Comparison of ENCODE assay signal across 7 mouse cellular contexts in the genomic region with DNA sequence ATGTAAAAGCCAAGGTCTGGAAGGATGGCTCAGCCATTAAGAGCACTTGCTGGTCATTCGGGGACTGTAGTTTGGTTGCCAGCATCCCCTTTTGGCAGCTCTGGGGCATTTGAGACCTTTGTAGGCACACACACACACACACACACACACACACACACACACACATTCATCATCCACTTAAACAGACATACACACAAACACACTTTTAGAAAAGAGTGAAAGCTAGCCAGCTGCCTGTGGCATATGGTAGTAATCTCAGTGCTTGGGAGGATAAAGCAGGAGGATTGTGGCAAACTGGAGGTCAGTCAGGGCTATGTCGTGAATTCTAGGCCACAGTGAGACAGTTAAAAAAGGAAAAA. TPM values are rescaled to one million over a fixed set of nuclear protein-coding genes. Genes with fewer than 3 reads are reported as not detected.
DNase-seq lines count a peak whose midpoint lies in the region; ATAC-seq lines count a peak whose summit lies in the region.

No protein-coding gene starts in this region.

- H3K27me3 ChIP-seq in lung, embryonic 16.5 days (ENCODE audit: control insufficient read depth, insufficient read depth, low read depth, low read length), result no peaks in the 10 kb centered on the region
- no peaks in the 10 kb centered on the region for H3K27me3 ChIP-seq in forebrain, embryonic 10.5 days (ENCODE audit: poor library complexity, severe bottlenecking)
- H3K27me3 ChIP-seq in limb, embryonic 15.5 days, result no peaks in the 10 kb centered on the region
- H3K27me3 ChIP-seq in stomach, embryonic 14.5 days (ENCODE audit: control insufficient read depth, insufficient read depth, low read length), result no peaks in the 10 kb centered on the region

- H3K4me3 ChIP-seq in lung, embryonic 16.5 days (ENCODE audit: low read length), result peak overlapping the region; percentile 92
- peak overlapping the region; percentile 97 for H3K4me3 ChIP-seq in forebrain, embryonic 10.5 days
- H3K4me3 ChIP-seq in limb, embryonic 15.5 days, result peak overlapping the region; percentile 96
- H3K4me3 ChIP-seq in stomach, embryonic 14.5 days (ENCODE audit: low read depth, low read length), result peak overlapping the region; percentile 96

- H3K27ac ChIP-seq in lung, embryonic 16.5 days (ENCODE audit: low read length), result peak overlapping the region; percentile 92
- H3K27ac ChIP-seq in forebrain, embryonic 10.5 days, result peak overlapping the region; percentile 92
- H3K27ac ChIP-seq in limb, embryonic 15.5 days, result peak overlapping the region; percentile 94
- H3K27ac ChIP-seq in stomach, embryonic 14.5 days (ENCODE audit: low read length), result peak overlapping the region; percentile 85

- no peaks in the 10 kb centered on the region for H3K9me3 ChIP-seq in lung, embryonic 16.5 days (ENCODE audit: control insufficient read depth, low read length)
- H3K9me3 ChIP-seq in forebrain, embryonic 10.5 days, result no peaks in the 10 kb centered on the region
- H3K9me3 ChIP-seq in limb, embryonic 15.5 days, result no peaks in the 10 kb centered on the region
- H3K9me3 ChIP-seq in stomach, embryonic 14.5 days (ENCODE audit: control insufficient read depth, low read depth, low read length), result no peaks in the 10 kb centered on the region

- H3K4me1 ChIP-seq in lung, embryonic 16.5 days (replicated peaks; ENCODE audit: control insufficient read depth, insufficient read depth, low read length), result peaks cover 23% of the 10 kb centered on the region
- H3K4me1 ChIP-seq in forebrain, embryonic 10.5 days, result peaks cover 32% of the 10 kb centered on the region
- H3K4me1 ChIP-seq in limb, embryonic 15.5 days, result peaks cover 27% of the 10 kb centered on the region
- H3K4me1 ChIP-seq in stomach, embryonic 14.5 days (ENCODE audit: control insufficient read depth, insufficient read depth, low read length), result peaks cover 18% of the 10 kb centered on the region

- no peak for DNase-seq in lung, postnatal 10 days
- DNase-seq in forebrain, embryonic 10.5 days (ENCODE audit: extremely low spot score, low spot score), result no peak
- no peak for DNase-seq in cerebellum, postnatal 14 days
- no peak for DNase-seq in layer of hippocampus, adult 11-12 months (ENCODE audit: low spot score)

- peak overlapping the region; percentile 76 for H3K4me2 ChIP-seq in lung, embryonic 16.5 days (ENCODE audit: low read depth, low read length)
- H3K4me2 ChIP-seq in limb, embryonic 15.5 days, result peak overlapping the region; percentile 86
- H3K4me2 ChIP-seq in stomach, embryonic 14.5 days (replicated peaks; ENCODE audit: low read depth, low read length), result peak overlapping the region; percentile 94

- peak overlapping the region; percentile 76 for H3K9ac ChIP-seq in lung, embryonic 16.5 days (ENCODE audit: low read length)
- H3K9ac ChIP-seq in limb, embryonic 15.5 days, result peak overlapping the region; percentile 47
- peak overlapping the region; percentile 47; the same call in 1 of the 2 replicates for H3K9ac ChIP-seq in stomach, embryonic 14.5 days (replicated peaks; ENCODE audit: low read depth, low read length)

- ATAC-seq in lung, embryonic 16.5 days (ENCODE audit: low read depth), result no peak
- ATAC-seq in limb, embryonic 15.5 days (ENCODE audit: insufficient number of reproducible peaks, low FRiP score, low TSS enrichment, low read depth), result no peak
- ATAC-seq in stomach, embryonic 14.5 days (ENCODE audit: insufficient number of reproducible peaks, insufficient read depth, low FRiP score, low read depth), result no peak

- WGBS in lung, embryonic 16.5 days, result 43% methylated on average over 2 of the region's 2 CpGs
- WGBS in forebrain, embryonic 10.5 days, result 46% methylated on average over 2 of the region's 2 CpGs
- WGBS in limb, embryonic 15.5 days, result 41% methylated on average over 2 of the region's 2 CpGs
- WGBS in stomach, embryonic 14.5 days, result 39% methylated on average over 2 of the region's 2 CpGs

- no peaks in the 10 kb centered on the region for H3K36me3 ChIP-seq in lung, embryonic 16.5 days (ENCODE audit: control insufficient read depth, insufficient read depth, low read length)
- H3K36me3 ChIP-seq in forebrain, embryonic 10.5 days (replicated peaks), result peaks cover 5% of the 10 kb centered on the region
- H3K36me3 ChIP-seq in limb, embryonic 15.5 days, result no peaks in the 10 kb centered on the region
- H3K36me3 ChIP-seq in stomach, embryonic 14.5 days (ENCODE audit: control insufficient read depth, insufficient read depth, low read length), result no peaks in the 10 kb centered on the region

RNA-seq across cellular contexts. Expression of a gene that starts 0.8 kb away (rescaled TPM):
- polyA plus RNA-seq in lung, embryonic 16.5 days (2015; fragmentation: Nextera tagmentation; extraction: Ambion mirVana), result 56.0 and 56.5 TPM in 2 replicates
- polyA plus RNA-seq in forebrain, embryonic 10.5 days (2016; fragmentation: Nextera tagmentation; extraction: Ambion mirVana), result 52.9 and 53.8 TPM in 2 replicates
- 52.4 and 56.7 TPM in 2 replicates for polyA plus RNA-seq in limb, embryonic 15.5 days (2015; fragmentation: Nextera tagmentation; extraction: Ambion mirVana)
- 60.2 and 66.6 TPM in 2 replicates for polyA plus RNA-seq in stomach, embryonic 14.5 days (2014; fragmentation: Nextera tagmentation; extraction: Ambion mirVana)

RNA-seq across cellular contexts. Expression of a gene that starts 49.6 kb away (rescaled TPM):
- 4.8 and 5.8 TPM in 2 replicates for polyA plus RNA-seq in lung, embryonic 16.5 days (2015; fragmentation: Nextera tagmentation; extraction: Ambion mirVana)
- polyA plus RNA-seq in forebrain, embryonic 10.5 days (2016; fragmentation: Nextera tagmentation; extraction: Ambion mirVana), result 8.0 and 9.9 TPM in 2 replicates
- polyA plus RNA-seq in limb, embryonic 15.5 days (2015; fragmentation: Nextera tagmentation; extraction: Ambion mirVana), result 4.7 and 5.5 TPM in 2 replicates
- 6.4 TPM in 2 replicates for polyA plus RNA-seq in stomach, embryonic 14.5 days (2014; fragmentation: Nextera tagmentation; extraction: Ambion mirVana)

RNA-seq across cellular contexts. Expression of a gene that starts 49.8 kb away (rescaled TPM):
- polyA plus RNA-seq in lung, embryonic 16.5 days (2015; fragmentation: Nextera tagmentation; extraction: Ambion mirVana), result 17.3 and 17.4 TPM in 2 replicates
- 3.3 and 5.1 TPM in 2 replicates for polyA plus RNA-seq in forebrain, embryonic 10.5 days (2016; fragmentation: Nextera tagmentation; extraction: Ambion mirVana)
- polyA plus RNA-seq in limb, embryonic 15.5 days (2015; fragmentation: Nextera tagmentation; extraction: Ambion mirVana), result 19.2 and 20.1 TPM in 2 replicates
- polyA plus RNA-seq in stomach, embryonic 14.5 days (2014; fragmentation: Nextera tagmentation; extraction: Ambion mirVana), result 19.5 and 20.1 TPM in 2 replicates

RNA-seq across cellular contexts. Expression of a gene that starts 52.5 kb away (rescaled TPM):
- polyA plus RNA-seq in lung, embryonic 16.5 days (2015; fragmentation: Nextera tagmentation; extraction: Ambion mirVana), result 174 and 177 TPM in 2 replicates
- polyA plus RNA-seq in forebrain, embryonic 10.5 days (2016; fragmentation: Nextera tagmentation; extraction: Ambion mirVana), result 187 and 188 TPM in 2 replicates
- polyA plus RNA-seq in limb, embryonic 15.5 days (2015; fragmentation: Nextera tagmentation; extraction: Ambion mirVana), result 153 and 171 TPM in 2 replicates
- polyA plus RNA-seq in stomach, embryonic 14.5 days (2014; fragmentation: Nextera tagmentation; extraction: Ambion mirVana), result 149 and 151 TPM in 2 replicates
